Mouse (Mus musculus) kidney, embryonic 15.5 days (tissue): Measurements from ENCODE around the gene Vsig2. TPM values are rescaled to one million over a fixed set of nuclear protein-coding genes. Genes with fewer than 3 reads are reported as not detected.

Experiments
- ATAC-seq: fragments of 200-750 bp; cut with Nextera tagmentation; replicated peaks from 2 replicates; pipeline ENCODE4 v1.8.0; 2017; ENCODE audit warnings: moderate TSS enrichment; ENCODE audit not compliant: low FRiP score
- H3K27ac ChIP-seq: fragments of 300-500 bp; sonication (generic); 2 replicates; pipeline ENCODE4 v1.5.1; 2015; ENCODE audit warnings: mild to moderate bottlenecking, inconsistent platforms
- H3K27me3 ChIP-seq: fragments of 300-500 bp; sonication (generic); 2 replicates; pipeline ENCODE4 v1.6.1; 2015; ENCODE audit warnings: inconsistent platforms
- H3K36me3 ChIP-seq: fragments of 300-500 bp; sonication (generic); 2 replicates; pipeline ENCODE4 v1.6.1; 2015; ENCODE audit warnings: inconsistent platforms
- H3K4me1 ChIP-seq: fragments of 300-500 bp; sonication (generic); 2 replicates; pipeline ENCODE4 v1.6.1; 2015; ENCODE audit warnings: inconsistent platforms
- H3K4me2 ChIP-seq: fragments of 300-500 bp; sonication (generic); 2 replicates; pipeline ENCODE4 v1.6.1; 2015; ENCODE audit warnings: moderate library complexity, mild to moderate bottlenecking, inconsistent platforms
- H3K4me3 ChIP-seq: fragments of 300-500 bp; sonication (generic); replicated peaks from 2 replicates; pipeline ENCODE4 v1.5.1; 2015; ENCODE audit warnings: mild to moderate bottlenecking, inconsistent platforms
- H3K9ac ChIP-seq: fragments of 300-500 bp; sonication (generic); 2 replicates; pipeline ENCODE4 v1.6.1; 2015; ENCODE audit warnings: mild to moderate bottlenecking, inconsistent platforms
- H3K9me3 ChIP-seq: fragments of 300-500 bp; sonication (generic); replicated peaks from 2 replicates; pipeline ENCODE4 v1.6.1; 2016; ENCODE audit warnings: inconsistent platforms
- WGBS: fragments of 180-500 bp; shearing (Covaris S2); methylation state at CpG from one replicate; pipeline ENCODE4 v1.1.7; 2015; ENCODE audit warnings: mixed read lengths; 5-methylcytosine and 5-hydroxymethylcytosine counted together
- polyA plus RNA-seq: library from polyadenylated mRNA; unstranded; fragments of >200 nt; fragmentation: Nextera tagmentation; extraction: Ambion mirVana; gene quantifications from 2 replicates; pipeline ENCODE4 v1.2.1, GENCODE M21; 2015

Vsig2 gene
- polyA plus RNA-seq, 1 experiment from 2014 or later = 1.4 TPM

- H3K4me2 ChIP-seq = no peak overlapping the region
- no peak overlapping the region for H3K9ac ChIP-seq
- ATAC-seq = no peak
- H3K4me1 ChIP-seq = 0 out of 2 replicates have a peak, but pooled peaks cover 3% of the 10 kb centered on the region
- H3K27me3 ChIP-seq = no peaks in the 10 kb centered on the region
- no peak overlapping the region for H3K27ac ChIP-seq
- no peak overlapping the region for H3K4me3 ChIP-seq
- 94% methylated on average over 2 of the region's 2 CpGs for WGBS
- no peaks in the 10 kb centered on the region for H3K9me3 ChIP-seq
- H3K36me3 ChIP-seq = peaks cover 51% of the 10 kb centered on the region
These were observed 19.1 kb upstream of the Vsig2 start for GRCm38 (mm10) chr9:37519995-37520394.

GRCm38 (mm10) chr9:37525461-37525860 lies 13.6 kb upstream of the Vsig2 start:
- WGBS = 83% methylated on average over 2 of the region's 2 CpGs
- H3K9me3 ChIP-seq = no peaks in the 10 kb centered on the region
- peaks cover 44% of the 10 kb centered on the region for H3K27me3 ChIP-seq
- no peak overlapping the region for H3K4me2 ChIP-seq
- no peak overlapping the region for H3K27ac ChIP-seq
- peaks cover 27% of the 10 kb centered on the region for H3K4me1 ChIP-seq
- H3K36me3 ChIP-seq = peaks cover 49% of the 10 kb centered on the region
- H3K4me3 ChIP-seq = no peak overlapping the region
- H3K9ac ChIP-seq = no peak overlapping the region
- no peak for ATAC-seq

- H3K4me3 ChIP-seq = peak overlapping the region; percentile 44
- H3K27me3 ChIP-seq = peaks cover 55% of the 10 kb centered on the region
- H3K9me3 ChIP-seq = no peaks in the 10 kb centered on the region
- ATAC-seq = no peak
- peak overlapping the region; percentile 59 for H3K4me2 ChIP-seq
- H3K4me1 ChIP-seq = peaks cover 39% of the 10 kb centered on the region
- H3K9ac ChIP-seq = no peak overlapping the region
- H3K36me3 ChIP-seq = peaks cover 39% of the 10 kb centered on the region
- 0 out of 2 replicates have a peak overlapping the region, but pooled peaks have one; percentile 27 for H3K27ac ChIP-seq
- WGBS = 25% methylated on average over 21 of the region's 21 CpGs
These were observed 12.3 kb upstream of the Vsig2 start for GRCm38 (mm10) chr9:37526443-37527395.

- Histone ChIP-seq H3K4me3 (peak within 1 kb of the TSS; percentile 44), H3K4me1 (peaks cover 39% of the 10 kb centered on the region), H3K9ac (peak within 1 kb of the TSS; percentile 31; the same call in 1 of the 2 replicates), H3K27ac (peak within 1 kb of the TSS; percentile 84), H3K36me3 (peaks cover 31% of the 10 kb centered on the region), H3K27me3 (peaks cover 62% of the 10 kb centered on the region), H3K4me2 (peak within 1 kb of the TSS; percentile 73), H3K9me3 (no peaks in the 10 kb centered on the region)
- 5% methylated on average over 41 of the region's 41 CpGs for WGBS
- ATAC-seq = peak; percentile 57
These were observed 11.4 kb upstream of the Vsig2 start, which contains the start of gene Esam for GRCm38 (mm10) chr9:37527396-37528224. Gene Esam (plus strand): TSS chr9:37528078.

- Histone ChIP-seq H3K9ac (peak overlapping the region; percentile 31; the same call in 1 of the 2 replicates), H3K4me3 (peak overlapping the region; percentile 44), H3K4me2 (peak overlapping the region; percentile 73), H3K27me3 (peaks cover 67% of the 10 kb centered on the region), H3K9me3 (no peaks in the 10 kb centered on the region), H3K27ac (peak overlapping the region; percentile 84), H3K36me3 (peaks cover 23% of the 10 kb centered on the region), H3K4me1 (peaks cover 39% of the 10 kb centered on the region)
- 27% methylated on average over 9 of the region's 9 CpGs for WGBS
- no peak for ATAC-seq
These were observed 10.7 kb upstream of the Vsig2 start for GRCm38 (mm10) chr9:37528225-37528970.

GRCm38 (mm10) chr9:37530031-37530887 lies 8.8 kb upstream of the Vsig2 start:
- Histone ChIP-seq H3K36me3 (peaks cover 13% of the 10 kb centered on the region; the same call in 1 of the 2 replicates), H3K9me3 (no peaks in the 10 kb centered on the region), H3K4me3 (peak overlapping the region; percentile 44), H3K4me2 (peak overlapping the region; percentile 73), H3K9ac (peak overlapping the region; percentile 41), H3K4me1 (peaks cover 39% of the 10 kb centered on the region), H3K27ac (peak overlapping the region; percentile 84), H3K27me3 (peaks cover 73% of the 10 kb centered on the region)
- WGBS = under 1% methylated on average over 32 of the region's 32 CpGs
- ATAC-seq = peak; percentile 68

- ATAC-seq = peak; percentile 87
- H3K27ac ChIP-seq = peak overlapping the region; percentile 82
- peaks cover 39% of the 10 kb centered on the region for H3K4me1 ChIP-seq
- peak overlapping the region; percentile 73 for H3K4me2 ChIP-seq
- peak overlapping the region; percentile 44 for H3K4me3 ChIP-seq
- no peaks in the 10 kb centered on the region for H3K9me3 ChIP-seq
- H3K36me3 ChIP-seq = 0 out of 2 replicates have a peak, but pooled peaks cover 4% of the 10 kb centered on the region
- H3K27me3 ChIP-seq = peaks cover 73% of the 10 kb centered on the region
- whole genome bisulfite sequencing = 2% methylated on average over 31 of the region's 31 CpGs
- H3K9ac ChIP-seq = peak overlapping the region; percentile 41
These were observed 8.0 kb upstream of the Vsig2 start for GRCm38 (mm10) chr9:37530888-37531705.

GRCm38 (mm10) chr9:37536851-37537250 lies 2.2 kb upstream of the Vsig2 start:
- 81% methylated on average over 4 of the region's 4 CpGs for WGBS
- Histone ChIP-seq H3K9me3 (no peaks in the 10 kb centered on the region), H3K4me2 (no peak overlapping the region), H3K4me1 (peaks cover 13% of the 10 kb centered on the region), H3K4me3 (no peak overlapping the region), H3K27ac (no peak overlapping the region), H3K27me3 (peaks cover 23% of the 10 kb centered on the region), H3K9ac (no peak overlapping the region), H3K36me3 (no peaks in the 10 kb centered on the region)
- no peak for ATAC-seq

GRCm38 (mm10) chr9:37537658-37538250 lies 1.3 kb upstream of the Vsig2 start:
- H3K9ac ChIP-seq = no peak overlapping the region
- H3K9me3 ChIP-seq = no peaks in the 10 kb centered on the region
- no peak overlapping the region for H3K4me3 ChIP-seq
- H3K27me3 ChIP-seq = peaks cover 17% of the 10 kb centered on the region
- 59% methylated on average over 5 of the region's 5 CpGs for WGBS
- peak; percentile 23; the same call in 1 of the 2 replicates for ATAC-seq
- peak overlapping the region; percentile 62; the same call in 1 of the 2 replicates for H3K27ac ChIP-seq
- no peak overlapping the region for H3K4me2 ChIP-seq
- no peaks in the 10 kb centered on the region for H3K36me3 ChIP-seq
- peaks cover 13% of the 10 kb centered on the region; the same call in 1 of the 2 replicates for H3K4me1 ChIP-seq

- ATAC-seq = no peak
- Histone ChIP-seq H3K4me2 (no peak overlapping the region), H3K4me1 (peaks cover 28% of the 10 kb centered on the region), H3K9ac (no peak overlapping the region), H3K9me3 (no peaks in the 10 kb centered on the region), H3K4me3 (no peak overlapping the region), H3K27me3 (peaks cover 25% of the 10 kb centered on the region), H3K27ac (no peak overlapping the region), H3K36me3 (no peaks in the 10 kb centered on the region)
- 89% methylated on average over 4 of the region's 4 CpGs for WGBS
These were observed 1.2 kb downstream of the Vsig2 start for GRCm38 (mm10) chr9:37540226-37540625.
